Mouse (Mus musculus): ENCODE measurements around the gene Myo1b. TPM values are rescaled to one million over a fixed set of nuclear protein-coding genes. Genes with fewer than 3 reads are reported as not detected.

Myo1b gene
- polyA plus RNA-seq (2014; fragmentation: Nextera tagmentation; extraction: Ambion mirVana), result 112 TPM in 2 replicates

DNA sequence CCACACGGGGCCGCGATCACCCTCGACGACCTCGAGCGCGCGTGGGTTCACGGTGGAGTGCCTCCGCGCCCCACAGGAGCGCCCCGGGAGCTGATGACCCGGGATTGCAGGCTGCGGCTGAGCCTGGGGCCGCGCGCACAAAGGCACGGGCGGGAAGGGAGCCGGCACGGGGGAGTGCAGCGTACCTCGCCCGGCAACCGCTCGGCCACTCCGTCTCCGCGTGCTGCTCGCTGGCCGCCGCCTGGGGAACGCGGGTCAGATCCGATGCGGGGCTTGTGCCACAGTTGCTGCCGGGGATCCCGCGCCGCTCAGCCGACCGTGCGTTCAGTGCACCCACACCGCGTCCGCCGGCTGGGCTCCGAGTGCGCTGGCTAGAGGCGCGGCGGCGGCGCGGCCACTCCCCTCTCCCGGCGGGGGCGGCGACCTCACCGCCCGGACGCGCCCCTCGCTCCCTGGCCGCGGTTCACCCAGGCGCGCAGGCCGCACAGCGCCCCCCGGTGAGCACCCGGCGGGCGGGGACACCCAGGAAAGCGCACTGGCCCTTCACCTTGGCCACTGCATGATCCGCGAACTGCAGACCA lies at the start of gene Myo1b:
TSS of gene Myo1b (minus strand) at position 496 of the 581 bp plus-strand sequence.
- Histone ChIP-seq H3K36me3 (ENCODE audit: control insufficient read depth, insufficient read depth, low read length) (no peaks in the 10 kb centered on the region), H3K27ac (ENCODE audit: low read depth, low read length) (peak within 1 kb of the TSS; percentile 96), H3K4me1 (ENCODE audit: control insufficient read depth, insufficient read depth, low read length) (peaks cover 8% of the 10 kb centered on the region), H3K27me3 (ENCODE audit: control insufficient read depth, insufficient read depth, low read length) (no peaks in the 10 kb centered on the region), H3K4me3 (ENCODE audit: low read depth, low read length) (peak within 1 kb of the TSS; percentile 91), H3K4me2 (ENCODE audit: low read depth) (peak within 1 kb of the TSS; percentile 60), H3K9ac (ENCODE audit: low read length) (peak within 1 kb of the TSS; percentile 99), H3K9me3 (ENCODE audit: control insufficient read depth, low read length) (no peaks in the 10 kb centered on the region)
- WGBS, result under 1% methylated on average over 62 of the region's 79 CpGs
- peak; percentile 80 for ATAC-seq (ENCODE audit: insufficient read depth, low FRiP score, low TSS enrichment)
- peak; percentile 79 for DNase-seq (ENCODE audit: low spot score)

DNA sequence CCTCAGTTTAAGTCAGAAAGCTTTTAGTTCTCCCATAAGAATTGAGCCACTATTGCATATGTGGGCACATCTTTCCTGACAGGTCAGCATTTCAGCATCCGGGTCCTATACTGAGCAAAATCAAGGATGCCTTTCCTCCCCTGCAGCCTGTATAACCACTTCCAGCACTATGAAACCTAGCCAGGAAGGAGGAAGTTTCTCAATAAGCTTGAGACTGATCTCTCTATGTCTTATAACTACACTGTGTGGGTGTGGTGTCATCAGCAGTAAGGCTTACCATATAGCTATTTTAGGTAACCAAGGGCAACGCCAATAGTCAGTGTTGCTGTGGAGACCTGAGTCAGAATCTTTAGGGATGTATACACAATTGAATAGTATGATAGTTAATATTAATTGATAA lies 48.8 kb upstream of the Myo1b start:
- Histone ChIP-seq H3K27ac (ENCODE audit: low read depth, low read length) (no peak overlapping the region), H3K4me3 (ENCODE audit: low read depth, low read length) (no peak overlapping the region), H3K36me3 (ENCODE audit: control insufficient read depth, insufficient read depth, low read length) (no peaks in the 10 kb centered on the region), H3K4me1 (ENCODE audit: control insufficient read depth, insufficient read depth, low read length) (no peaks in the 10 kb centered on the region), H3K9me3 (ENCODE audit: control insufficient read depth, low read length) (no peaks in the 10 kb centered on the region), H3K27me3 (ENCODE audit: control insufficient read depth, insufficient read depth, low read length) (no peaks in the 10 kb centered on the region), H3K4me2 (ENCODE audit: low read depth) (no peak overlapping the region), H3K9ac (ENCODE audit: low read length) (no peak overlapping the region)
- WGBS, result 93% methylated on average over 2 of the region's 2 CpGs
- DNase-seq (ENCODE audit: low spot score) (no peak), ATAC-seq (ENCODE audit: insufficient read depth, low FRiP score, low TSS enrichment) (no peak)

DNA sequence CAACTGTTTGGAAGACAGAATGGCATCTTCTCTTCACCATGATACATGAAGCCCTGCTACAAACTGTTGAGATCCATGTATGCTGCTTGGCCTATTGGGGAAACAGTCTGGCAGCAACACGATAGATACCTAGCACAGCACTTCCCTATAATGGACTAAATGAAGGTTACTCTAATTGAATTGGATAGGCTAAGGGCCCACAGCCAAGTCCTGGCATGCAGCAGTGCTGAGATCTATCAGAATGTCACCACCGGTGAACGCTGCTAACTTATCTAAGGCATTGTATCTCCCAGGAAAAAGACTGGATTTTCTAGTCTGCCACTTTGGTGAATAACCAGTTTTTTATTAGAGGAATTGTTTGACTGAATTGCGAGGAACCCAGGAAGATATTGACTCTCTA lies 31.2 kb upstream of the Myo1b start:
- no peak overlapping the region for H3K4me2 ChIP-seq (ENCODE audit: low read depth)
- no peaks in the 10 kb centered on the region for H3K4me1 ChIP-seq (ENCODE audit: control insufficient read depth, insufficient read depth, low read length)
- WGBS, result 91% methylated on average over 4 of the region's 4 CpGs
- H3K9me3 ChIP-seq (ENCODE audit: control insufficient read depth, low read length), result no peaks in the 10 kb centered on the region
- no peak overlapping the region for H3K9ac ChIP-seq (ENCODE audit: low read length)
- ATAC-seq (ENCODE audit: insufficient read depth, low FRiP score, low TSS enrichment) (no peak), DNase-seq (ENCODE audit: low spot score) (no peak)
- no peak overlapping the region for H3K4me3 ChIP-seq (ENCODE audit: low read depth, low read length)
- H3K36me3 ChIP-seq (ENCODE audit: control insufficient read depth, insufficient read depth, low read length), result no peaks in the 10 kb centered on the region
- no peak overlapping the region for H3K27ac ChIP-seq (ENCODE audit: low read depth, low read length)
- H3K27me3 ChIP-seq (ENCODE audit: control insufficient read depth, insufficient read depth, low read length), result no peaks in the 10 kb centered on the region

DNA sequence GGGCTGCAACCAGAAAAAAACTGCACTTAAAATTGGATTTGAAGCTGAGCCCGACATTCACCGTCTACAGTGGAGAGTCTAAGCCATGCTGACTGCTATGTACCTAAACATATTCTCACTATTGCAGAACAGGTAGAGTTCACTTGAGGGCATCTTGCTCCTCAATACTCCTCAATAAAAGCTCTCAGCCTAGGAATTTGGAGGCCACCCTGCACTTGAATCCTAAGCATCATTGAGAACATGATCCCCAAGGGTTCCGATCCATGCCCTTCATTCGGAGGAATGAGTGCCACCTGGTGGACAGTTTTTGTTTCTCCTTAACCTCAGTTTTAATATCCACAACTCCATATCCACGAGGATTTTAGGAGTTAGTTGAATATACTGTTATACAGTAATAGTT lies 28.9 kb upstream of the Myo1b start:
- no peak overlapping the region for H3K27ac ChIP-seq (ENCODE audit: low read depth, low read length)
- DNase-seq (ENCODE audit: low spot score), result peak; percentile 47
- peak; percentile 50; the same call in 1 of the 2 replicates for ATAC-seq (ENCODE audit: insufficient read depth, low FRiP score, low TSS enrichment)
- H3K4me3 ChIP-seq (ENCODE audit: low read depth, low read length), result no peak overlapping the region
- H3K36me3 ChIP-seq (ENCODE audit: control insufficient read depth, insufficient read depth, low read length), result no peaks in the 10 kb centered on the region
- WGBS, result 49% methylated on average over 5 of the region's 5 CpGs
- no peaks in the 10 kb centered on the region for H3K4me1 ChIP-seq (ENCODE audit: control insufficient read depth, insufficient read depth, low read length)
- no peaks in the 10 kb centered on the region for H3K27me3 ChIP-seq (ENCODE audit: control insufficient read depth, insufficient read depth, low read length)
- no peak overlapping the region for H3K9ac ChIP-seq (ENCODE audit: low read length)
- H3K4me2 ChIP-seq (ENCODE audit: low read depth), result no peak overlapping the region
- no peaks in the 10 kb centered on the region for H3K9me3 ChIP-seq (ENCODE audit: control insufficient read depth, low read length)

DNA sequence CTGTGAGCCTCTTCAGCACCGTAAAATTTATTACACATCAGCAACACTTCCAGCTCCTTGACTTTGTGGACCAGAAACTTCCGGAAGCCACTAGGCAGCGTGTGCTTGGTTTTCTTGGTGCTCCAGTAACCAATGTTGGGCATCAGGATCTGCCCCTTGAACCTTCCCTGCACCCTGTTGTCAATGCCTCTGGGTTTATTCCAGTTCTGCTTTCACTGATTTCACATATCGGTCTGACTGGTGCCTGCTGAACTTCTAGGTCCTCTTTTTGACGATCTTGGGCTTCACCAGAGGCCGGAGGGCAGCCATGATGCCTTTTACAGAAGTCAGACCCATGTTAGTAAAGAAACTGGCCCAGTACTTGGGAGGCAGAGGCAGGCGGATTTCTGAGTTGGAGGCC lies 22.5 kb upstream of the Myo1b start:
- no peaks in the 10 kb centered on the region for H3K27me3 ChIP-seq (ENCODE audit: control insufficient read depth, insufficient read depth, low read length)
- WGBS, result 94% methylated on average over 7 of the region's 7 CpGs
- no peaks in the 10 kb centered on the region for H3K36me3 ChIP-seq (ENCODE audit: control insufficient read depth, insufficient read depth, low read length)
- no peak overlapping the region for H3K4me3 ChIP-seq (ENCODE audit: low read depth, low read length)
- no peaks in the 10 kb centered on the region for H3K9me3 ChIP-seq (ENCODE audit: control insufficient read depth, low read length)
- H3K27ac ChIP-seq (ENCODE audit: low read depth, low read length), result no peak overlapping the region
- H3K4me1 ChIP-seq (ENCODE audit: control insufficient read depth, insufficient read depth, low read length), result no peaks in the 10 kb centered on the region
- DNase-seq (ENCODE audit: low spot score) (no peak), ATAC-seq (ENCODE audit: insufficient read depth, low FRiP score, low TSS enrichment) (no peak)
- no peak overlapping the region for H3K9ac ChIP-seq (ENCODE audit: low read length)
- no peak overlapping the region for H3K4me2 ChIP-seq (ENCODE audit: low read depth)

DNA sequence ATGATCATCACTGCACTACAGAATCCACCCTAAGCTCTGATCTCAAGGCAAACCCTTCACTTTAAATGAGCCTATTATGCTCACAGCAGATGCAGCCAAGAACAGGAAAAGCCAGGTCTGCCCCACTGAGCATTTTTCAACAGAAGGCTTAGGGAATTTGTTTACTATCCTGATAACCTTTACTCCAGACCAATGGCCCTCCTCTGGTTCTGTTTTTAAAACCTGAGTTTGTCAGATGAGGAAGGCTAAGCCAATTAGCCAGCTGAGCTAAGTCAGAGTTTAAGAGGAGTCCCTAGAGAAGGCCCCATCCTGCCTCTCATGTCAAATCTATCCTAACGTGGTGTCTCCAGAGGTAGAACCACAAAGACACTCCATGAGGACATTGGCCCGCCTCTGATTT lies 19.1 kb upstream of the Myo1b start:
- no peak for DNase-seq (ENCODE audit: low spot score)
- Histone ChIP-seq H3K9me3 (ENCODE audit: control insufficient read depth, low read length) (no peaks in the 10 kb centered on the region), H3K9ac (ENCODE audit: low read length) (no peak overlapping the region), H3K27me3 (ENCODE audit: control insufficient read depth, insufficient read depth, low read length) (no peaks in the 10 kb centered on the region), H3K36me3 (ENCODE audit: control insufficient read depth, insufficient read depth, low read length) (no peaks in the 10 kb centered on the region), H3K4me1 (ENCODE audit: control insufficient read depth, insufficient read depth, low read length) (no peaks in the 10 kb centered on the region), H3K27ac (ENCODE audit: low read depth, low read length) (no peak overlapping the region), H3K4me3 (ENCODE audit: low read depth, low read length) (no peak overlapping the region), H3K4me2 (ENCODE audit: low read depth) (no peak overlapping the region)
- 82% methylated on average over 2 of the region's 2 CpGs for WGBS
- ATAC-seq (ENCODE audit: insufficient read depth, low FRiP score, low TSS enrichment), result no peak

DNA sequence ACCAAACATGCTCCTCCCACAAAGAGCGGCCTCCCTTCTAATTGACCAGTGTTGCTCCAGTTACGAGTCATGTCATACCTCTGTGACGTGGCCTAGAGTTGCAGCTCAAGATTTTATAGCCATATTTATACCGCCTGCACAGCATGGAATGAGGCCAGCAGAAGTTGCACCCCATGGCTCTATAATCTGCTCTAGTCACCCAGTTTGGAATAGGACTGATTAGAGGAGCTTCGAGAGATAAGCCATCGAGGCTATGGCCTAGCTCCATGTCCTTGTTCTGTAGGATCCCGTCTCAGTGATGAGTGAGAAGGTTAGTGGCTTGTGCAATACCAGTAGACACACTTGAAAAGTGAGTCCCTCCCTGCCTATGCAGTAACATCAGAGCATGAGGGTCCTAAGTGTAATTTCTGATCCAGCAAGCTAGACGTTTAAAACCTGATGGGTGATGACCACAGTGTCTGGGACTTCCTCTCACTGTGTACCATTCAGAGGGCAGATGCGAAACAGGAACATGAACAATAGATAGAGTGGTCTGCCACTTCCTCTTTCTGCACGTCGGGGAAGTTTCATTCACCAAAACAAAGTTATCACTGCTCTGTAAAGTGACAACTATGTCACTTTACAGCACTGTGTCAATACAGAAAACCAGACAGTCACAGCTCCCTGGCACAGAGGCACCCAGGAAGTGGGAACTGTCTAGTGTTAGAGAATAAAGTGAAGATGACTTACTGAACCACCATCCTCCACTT lies 18.5 kb upstream of the Myo1b start:
- Histone ChIP-seq H3K4me1 (ENCODE audit: control insufficient read depth, insufficient read depth, low read length) (no peaks in the 10 kb centered on the region), H3K4me3 (ENCODE audit: low read depth, low read length) (no peak overlapping the region), H3K27ac (ENCODE audit: low read depth, low read length) (no peak overlapping the region), H3K9ac (ENCODE audit: low read length) (no peak overlapping the region), H3K27me3 (ENCODE audit: control insufficient read depth, insufficient read depth, low read length) (no peaks in the 10 kb centered on the region), H3K36me3 (ENCODE audit: control insufficient read depth, insufficient read depth, low read length) (no peaks in the 10 kb centered on the region), H3K9me3 (ENCODE audit: control insufficient read depth, low read length) (no peaks in the 10 kb centered on the region), H3K4me2 (ENCODE audit: low read depth) (no peak overlapping the region)
- ATAC-seq (ENCODE audit: insufficient read depth, low FRiP score, low TSS enrichment) (no peak), DNase-seq (ENCODE audit: low spot score) (no peak)
- 88% methylated on average over 11 of the region's 11 CpGs for WGBS

DNA sequence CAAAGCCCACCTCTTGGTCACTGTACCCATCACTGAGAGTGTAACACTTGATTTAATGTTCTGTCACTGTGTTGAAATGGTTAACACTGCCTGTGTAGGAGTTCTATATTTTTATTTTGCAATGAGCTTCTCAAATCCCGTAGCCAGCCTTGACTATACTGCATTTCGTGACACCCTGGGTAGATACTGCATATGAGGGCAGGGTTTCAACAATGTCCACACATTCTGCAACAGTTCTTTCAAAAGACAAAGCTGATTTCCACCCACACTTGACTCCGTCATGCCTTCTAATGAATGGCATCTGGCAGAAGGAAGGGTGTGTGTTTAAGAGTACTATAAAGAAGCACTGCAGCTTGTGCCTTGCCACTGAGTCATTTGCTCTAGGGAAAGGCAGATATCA lies 17.0 kb upstream of the Myo1b start:
- Histone ChIP-seq H3K27ac (ENCODE audit: low read depth, low read length) (no peak overlapping the region), H3K9ac (ENCODE audit: low read length) (no peak overlapping the region), H3K4me1 (ENCODE audit: control insufficient read depth, insufficient read depth, low read length) (no peaks in the 10 kb centered on the region), H3K4me3 (ENCODE audit: low read depth, low read length) (no peak overlapping the region), H3K9me3 (ENCODE audit: control insufficient read depth, low read length) (no peaks in the 10 kb centered on the region), H3K4me2 (ENCODE audit: low read depth) (no peak overlapping the region), H3K36me3 (ENCODE audit: control insufficient read depth, insufficient read depth, low read length) (no peaks in the 10 kb centered on the region), H3K27me3 (ENCODE audit: control insufficient read depth, insufficient read depth, low read length) (no peaks in the 10 kb centered on the region)
- no peak for DNase-seq (ENCODE audit: low spot score)
- WGBS, result 87% methylated on average over 3 of the region's 3 CpGs
- ATAC-seq (ENCODE audit: insufficient read depth, low FRiP score, low TSS enrichment), result no peak

DNA sequence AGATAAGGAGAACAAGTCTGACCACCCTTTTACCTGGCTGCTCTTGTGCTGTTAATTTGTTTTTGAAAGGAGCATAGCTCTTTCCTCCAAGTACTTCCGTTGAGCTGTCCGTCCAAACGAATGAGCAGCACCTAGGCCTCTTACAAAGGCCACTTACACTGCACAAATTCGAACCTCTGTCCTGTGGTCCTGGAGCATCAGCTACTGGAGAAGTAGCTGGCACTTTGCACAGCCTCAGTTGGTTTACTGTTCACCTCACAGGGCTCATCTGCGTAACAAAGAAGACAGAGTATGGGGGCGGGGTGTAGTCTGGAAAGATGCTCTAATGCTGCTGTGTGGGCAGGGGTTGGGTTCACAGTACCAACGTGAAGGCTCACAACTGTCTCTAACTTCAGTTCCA lies 15.7 kb upstream of the Myo1b start:
- 44% methylated on average over 7 of the region's 7 CpGs for WGBS
- H3K27me3 ChIP-seq (ENCODE audit: control insufficient read depth, insufficient read depth, low read length), result no peaks in the 10 kb centered on the region
- ATAC-seq (ENCODE audit: insufficient read depth, low FRiP score, low TSS enrichment) (no peak), DNase-seq (ENCODE audit: low spot score) (no peak)
- H3K4me1 ChIP-seq (ENCODE audit: control insufficient read depth, insufficient read depth, low read length), result no peaks in the 10 kb centered on the region
- H3K27ac ChIP-seq (ENCODE audit: low read depth, low read length), result no peak overlapping the region
- H3K9ac ChIP-seq (ENCODE audit: low read length), result no peak overlapping the region
- H3K4me2 ChIP-seq (ENCODE audit: low read depth), result no peak overlapping the region
- H3K36me3 ChIP-seq (ENCODE audit: control insufficient read depth, insufficient read depth, low read length), result no peaks in the 10 kb centered on the region
- H3K9me3 ChIP-seq (ENCODE audit: control insufficient read depth, low read length), result no peaks in the 10 kb centered on the region
- no peak overlapping the region for H3K4me3 ChIP-seq (ENCODE audit: low read depth, low read length)
